Mouse (Mus musculus): ENCODE results near the gene Gsta2.

- no peak for TF ChIP-seq CTCF (IDR thresholded peaks at IDR 0.05; ENCODE audit: extremely low read depth, insufficient read depth, insufficient read length, insufficient replicate concordance)
- TF ChIP-seq POLR2A (IDR thresholded peaks at IDR 0.05; ENCODE audit: low read depth, low read length): no peak
Observed at GRCm38 (mm10) chr9:78401596-78401995, 46.0 kb upstream of the Gsta2 start.

All from spleen, adult 2 months (tissue).